Mouse (Mus musculus) embryonic fibroblast, embryonic 13.5 days (primary cell): ENCODE data around the gene Zfp414. TPM values are rescaled to one million over a fixed set of nuclear protein-coding genes. Genes with fewer than 3 reads are reported as not detected.

Experiments used
- H3K27ac ChIP-seq: 2 replicates; pipeline ENCODE4 v1.5.1; 2012; ENCODE audit warnings: low read length, control low read depth, inconsistent platforms; ENCODE audit not compliant: insufficient read depth
- H3K4me1 ChIP-seq: 2 replicates; pipeline ENCODE4 v1.6.1; 2011; ENCODE audit warnings: low read length; ENCODE audit not compliant: control insufficient read depth, insufficient read depth
- H3K4me3 ChIP-seq: 2 replicates; pipeline ENCODE4 v1.5.1; 2011; ENCODE audit warnings: mild to moderate bottlenecking, control low read depth, low read length; ENCODE audit not compliant: insufficient read depth
- CTCF ChIP-seq: IDR thresholded peaks from 2 replicates; pipeline ENCODE4 v1.5.1; 2011; ENCODE audit warnings: mild to moderate bottlenecking, control low read depth, low read length, moderate library complexity, borderline replicate concordance; ENCODE audit not compliant: insufficient read depth
- POLR2A ChIP-seq: IDR thresholded peaks from 2 replicates; pipeline ENCODE4 v1.6.1; 2011; ENCODE audit warnings: low read depth, mild to moderate bottlenecking, control low read depth, low read length, moderate library complexity
- polyA plus RNA-seq: library from polyadenylated mRNA; stranded (reverse); fragments of >200 nt; gene quantifications from 2 replicates; pipeline ENCODE4 v1.2.4, GENCODE M21; 2011; ENCODE audit warnings: low read depth; ENCODE audit not compliant: missing spikeins, insufficient read length

The Zfp414 gene
- polyA plus RNA-seq, 1 experiment = 40.4 TPM

- H3K4me1 ChIP-seq = no peaks in the 10 kb centered on the region
- no peak for TF ChIP-seq POLR2A
- TF ChIP-seq CTCF = no peak
- no peak overlapping the region for H3K27ac ChIP-seq
- no peak overlapping the region for H3K4me3 ChIP-seq
Observed at GRCm38 (mm10) chr17:33627281-33627680, 1.6 kb upstream of the Zfp414 start.

- Histone ChIP-seq H3K4me3 (peak overlapping the region; percentile 40), H3K4me1 (no peaks in the 10 kb centered on the region), H3K27ac (peak overlapping the region; percentile 72)
- no peak for TF ChIP-seq CTCF
- TF ChIP-seq POLR2A = no peak; the same call in 1 of the 2 replicates
Observed at GRCm38 (mm10) chr17:33629487-33630125, 716 bp downstream of the Zfp414 start.

GRCm38 (mm10) chr17:33630171-33630895 lies 1.4 kb downstream of the Zfp414 start:
- Histone ChIP-seq H3K4me1 (no peaks in the 10 kb centered on the region), H3K27ac (peak overlapping the region; percentile 9; the same call in 1 of the 2 replicates), H3K4me3 (no peak overlapping the region)
- TF ChIP-seq CTCF = no peak
- no peak for TF ChIP-seq POLR2A

GRCm38 (mm10) chr17:33631236-33631635 lies 2.3 kb downstream of the Zfp414 start:
- no peak for TF ChIP-seq POLR2A
- no peak for TF ChIP-seq CTCF
- H3K27ac ChIP-seq = no peak overlapping the region

GRCm38 (mm10) chr17:33631796-33632195 lies 2.9 kb downstream of the Zfp414 start:
- TF ChIP-seq CTCF = no peak
- no peak for TF ChIP-seq POLR2A
- Histone ChIP-seq H3K27ac (no peak overlapping the region), H3K4me1 (no peaks in the 10 kb centered on the region), H3K4me3 (no peak overlapping the region)

More at GRCm38 (mm10) chr17:33631236-33631635, 2.3 kb downstream of the Zfp414 start:
- H3K4me1 ChIP-seq = no peaks in the 10 kb centered on the region
- H3K4me3 ChIP-seq = no peak overlapping the region

- H3K4me3 ChIP-seq = no peak overlapping the region
- peaks cover 7% of the 10 kb centered on the region for H3K4me1 ChIP-seq
- peak overlapping the region; percentile 37; the same call in 1 of the 2 replicates for H3K27ac ChIP-seq
- TF ChIP-seq CTCF (no peak), POLR2A (no peak)
Observed at GRCm38 (mm10) chr17:33637038-33637437, 8.1 kb downstream of the Zfp414 start.

- Histone ChIP-seq H3K4me1 (peaks cover 7% of the 10 kb centered on the region), H3K27ac (peak within 1 kb of the TSS; percentile 37; the same call in 1 of the 2 replicates), H3K4me3 (no peak within 1 kb of the TSS)
- no peak for TF ChIP-seq CTCF
- TF ChIP-seq POLR2A = no peak
Observed at GRCm38 (mm10) chr17:33637516-33638276, 8.8 kb downstream of the Zfp414 start, which contains the start of gene Pram1. Gene Pram1 (plus strand): TSS chr17:33638056.

- Histone ChIP-seq H3K4me1 (peaks cover 7% of the 10 kb centered on the region), H3K4me3 (no peak overlapping the region), H3K27ac (no peak overlapping the region)
- no peak for TF ChIP-seq POLR2A
- TF ChIP-seq CTCF = no peak
Observed at GRCm38 (mm10) chr17:33639743-33640142, 10.9 kb downstream of the Zfp414 start.

- TF ChIP-seq CTCF (no peak), POLR2A (no peak)
- Histone ChIP-seq H3K27ac (no peak overlapping the region), H3K4me3 (no peak overlapping the region), H3K4me1 (no peaks in the 10 kb centered on the region)
Observed at GRCm38 (mm10) chr17:33644068-33644467, 15.2 kb downstream of the Zfp414 start.
